Mouse (Mus musculus): ENCODE data around the gene Atrip.

- TF ChIP-seq POLR2A (IDR thresholded peaks at IDR 0.05; ENCODE audit: extremely low read depth, insufficient read depth, low read length) (no peak), CTCF (IDR thresholded peaks at IDR 0.05; ENCODE audit: extremely low read depth, insufficient read depth, low read length) (no peak)
Measured at GRCm38 (mm10) chr9:109107341-109107740, 33.4 kb upstream of the Atrip start.

All from cortical plate, adult 2 months (tissue).